Mouse (Mus musculus) hindbrain, postnatal 0 days (tissue): Measurements from ENCODE around the gene Prex1. TPM values are rescaled to one million over a fixed set of nuclear protein-coding genes. Genes with fewer than 3 reads are reported as not detected.

Source experiments
- ATAC-seq: fragments of 200-750 bp; cut with Nextera tagmentation; 2 replicates; pipeline ENCODE4 v1.8.0; 2017; ENCODE audit warnings: mild to moderate bottlenecking, moderate TSS enrichment, moderate library complexity
- DNase-seq: peaks from one replicate; pipeline ENCODE4 v3.0.0-alpha.2; 2015; ENCODE audit warnings: low spot score
- H3K27ac ChIP-seq: fragments of 300-500 bp; sonication (generic); 2 replicates; pipeline ENCODE4 v1.5.1; 2014; ENCODE audit warnings: mild to moderate bottlenecking
- H3K27me3 ChIP-seq: fragments of 300-500 bp; sonication (generic); 2 replicates; pipeline ENCODE4 v1.6.1; 2014; ENCODE audit warnings: low read length, mixed read lengths; ENCODE audit not compliant: insufficient read depth
- H3K36me3 ChIP-seq: fragments of 300-500 bp; sonication (generic); 2 replicates; pipeline ENCODE4 v1.6.1; 2014; ENCODE audit warnings: low read length, mixed read lengths; ENCODE audit not compliant: insufficient read depth
- H3K4me1 ChIP-seq: fragments of 300-500 bp; sonication (generic); 2 replicates; pipeline ENCODE4 v1.6.1; 2014; ENCODE audit warnings: antibody characterized with exemption, low read length, mixed read lengths; ENCODE audit not compliant: insufficient read depth
- H3K4me2 ChIP-seq: fragments of 300-500 bp; sonication (generic); 2 replicates; pipeline ENCODE4 v1.6.1; 2014; ENCODE audit warnings: low read depth, mild to moderate bottlenecking, low read length, moderate library complexity, mixed read lengths
- H3K4me3 ChIP-seq: fragments of 300-500 bp; sonication (generic); 2 replicates; pipeline ENCODE4 v1.5.1; 2014; ENCODE audit warnings: low read length
- H3K9ac ChIP-seq: fragments of 300-500 bp; sonication (generic); replicated peaks from 2 replicates; pipeline ENCODE4 v1.6.1; 2014; ENCODE audit warnings: mild to moderate bottlenecking, low read length, moderate library complexity, mixed read lengths
- H3K9me3 ChIP-seq: fragments of 300-500 bp; sonication (generic); 2 replicates; pipeline ENCODE4 v1.6.1; 2016; ENCODE audit warnings: low read length, mixed read lengths
- CTCF ChIP-seq: IDR thresholded peaks from 2 replicates; pipeline ENCODE4 v1.5.1; 2016; ENCODE audit warnings: antibody characterized with exemption, control low read depth, low read depth
- WGBS: fragments of 180-500 bp; shearing (Covaris S2); extraction: QIAGEN DNeasy Blood & Tissue Kit; methylation state at CpG from one replicate; pipeline ENCODE4 v1.1.7; 2014; 5-methylcytosine and 5-hydroxymethylcytosine counted together
- polyA plus RNA-seq: library from polyadenylated mRNA; unstranded; fragments of >200 nt; fragmentation: Nextera tagmentation; extraction: Ambion mirVana; gene quantifications from 2 replicates; pipeline ENCODE4 v1.2.1, GENCODE M21; 2015
- total RNA-seq: library from RNA; depleted of rRNA; stranded (reverse); fragments of >200 nt; gene quantifications from 2 replicates; pipeline ENCODE4 v1.2.3, GENCODE M21; 2014

Prex1 gene
- total and polyA plus RNA-seq, 2 experiments from 2014 or later, result 24.2 to 63.2 TPM

DNA sequence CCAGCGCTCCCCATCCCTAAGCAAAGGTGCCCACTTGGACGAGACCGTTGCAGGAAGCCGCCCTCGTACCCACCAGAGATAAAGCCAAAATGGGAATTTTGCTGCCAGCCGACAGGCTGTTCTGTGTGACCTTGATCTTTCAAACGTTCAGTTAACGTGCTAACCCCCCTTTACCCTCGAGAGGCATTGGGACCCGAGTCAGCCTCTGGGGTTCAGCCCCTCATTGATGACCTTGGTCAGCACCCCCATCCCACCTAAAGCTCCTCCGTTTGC is 731 bp upstream of the Prex1 start:
- no peak for DNase-seq
- no peak for TF ChIP-seq CTCF
- WGBS, result 10% methylated on average over 11 of the region's 11 CpGs

DNA sequence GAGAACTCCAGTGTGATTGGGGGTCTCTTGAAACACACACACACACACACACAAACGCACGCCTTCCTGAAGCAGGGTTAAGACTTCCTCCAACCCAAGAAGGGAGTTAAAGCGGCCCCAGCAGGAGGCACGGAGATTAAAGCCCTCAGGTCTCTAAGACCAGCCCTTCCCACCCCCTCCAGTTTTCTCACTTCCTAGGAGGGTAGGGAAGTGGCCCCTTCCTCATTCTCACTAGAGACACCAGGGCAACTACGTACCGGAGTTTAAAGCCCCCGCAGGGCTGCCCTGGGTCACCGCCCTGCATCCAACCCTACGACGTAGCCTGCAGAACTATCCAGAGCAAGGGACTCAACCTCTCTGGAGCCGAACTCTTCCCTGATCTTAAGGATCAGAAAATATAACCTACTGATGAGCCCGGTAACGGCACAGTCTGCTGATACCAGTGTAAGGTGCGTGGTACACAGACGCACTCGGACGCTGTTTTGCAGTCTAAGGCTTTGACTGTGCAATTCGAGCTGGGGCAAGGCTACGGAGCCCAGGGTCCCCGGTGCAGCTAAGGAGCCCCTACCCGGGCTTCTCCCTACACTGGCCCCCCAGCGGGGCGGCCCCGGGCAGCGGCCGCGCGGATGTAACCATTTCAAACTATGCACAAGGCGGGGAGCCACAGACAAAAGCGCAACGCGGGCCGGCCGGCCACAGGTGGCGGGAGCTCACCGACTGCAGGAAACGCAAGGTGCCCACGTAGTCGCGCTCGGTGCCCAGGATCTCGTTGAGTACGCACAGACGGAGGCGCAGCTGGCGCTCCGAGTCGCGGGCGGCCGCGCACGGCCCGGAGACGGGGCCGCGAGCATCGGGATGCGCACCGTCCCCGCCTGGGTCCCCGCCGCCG is 587 bp downstream of the Prex1 start:
- Histone ChIP-seq H3K4me1 (peaks cover 5% of the 10 kb centered on the region; the same call in 1 of the 2 replicates), H3K9ac (peak overlapping the region; percentile 73), H3K4me3 (peak overlapping the region; percentile 83), H3K4me2 (peak overlapping the region; percentile 63), H3K9me3 (no peaks in the 10 kb centered on the region), H3K27me3 (no peaks in the 10 kb centered on the region), H3K27ac (peak overlapping the region; percentile 77), H3K36me3 (no peaks in the 10 kb centered on the region)
- TF ChIP-seq CTCF, result no peak; the same call in 1 of the 2 replicates
- WGBS, result under 1% methylated on average over 62 of the region's 64 CpGs
- ATAC-seq (peak; percentile 27), DNase-seq (peak; percentile 77)

More for the DNA sequence above, 731 bp upstream of the Prex1 start:
- Histone ChIP-seq H3K27ac (peak overlapping the region; percentile 77; the same call in 1 of the 2 replicates), H3K27me3 (no peaks in the 10 kb centered on the region), H3K4me2 (peak overlapping the region; percentile 63), H3K4me3 (peak overlapping the region; percentile 83), H3K9ac (peak overlapping the region; percentile 73), H3K36me3 (no peaks in the 10 kb centered on the region), H3K9me3 (no peaks in the 10 kb centered on the region), H3K4me1 (peaks cover 5% of the 10 kb centered on the region; the same call in 1 of the 2 replicates)
- no peak for ATAC-seq

DNA sequence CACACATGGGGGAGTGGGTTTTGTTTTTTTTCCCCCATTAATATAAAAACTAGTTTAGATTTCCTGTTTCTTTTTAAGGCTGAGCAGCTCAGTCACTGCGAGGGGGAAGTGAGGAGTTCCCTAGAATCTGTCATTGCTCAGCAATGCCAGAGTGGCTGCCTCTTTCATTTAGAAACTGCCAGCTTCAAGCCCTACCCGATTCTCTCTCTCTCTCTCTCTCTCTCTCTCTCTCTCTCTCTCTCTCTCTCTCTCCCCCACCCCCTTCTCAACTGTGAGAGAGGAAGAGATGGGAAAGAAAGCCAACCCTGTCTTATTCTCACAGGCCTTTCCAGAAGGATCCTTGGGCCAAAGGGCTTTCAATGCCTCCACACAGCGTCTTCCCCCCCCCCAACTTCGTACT is 1.3 kb downstream of the Prex1 start:
- no peak for TF ChIP-seq CTCF
- Histone ChIP-seq H3K9me3 (no peaks in the 10 kb centered on the region), H3K36me3 (no peaks in the 10 kb centered on the region), H3K27ac (peak overlapping the region; percentile 77; the same call in 1 of the 2 replicates), H3K27me3 (no peaks in the 10 kb centered on the region), H3K4me3 (peak overlapping the region; percentile 83), H3K4me1 (peaks cover 5% of the 10 kb centered on the region; the same call in 1 of the 2 replicates), H3K4me2 (peak overlapping the region; percentile 63), H3K9ac (peak overlapping the region; percentile 73)
- peak; percentile 36 for DNase-seq
- WGBS, result 1% methylated on average over 4 of the region's 4 CpGs
- no peak for ATAC-seq

DNA sequence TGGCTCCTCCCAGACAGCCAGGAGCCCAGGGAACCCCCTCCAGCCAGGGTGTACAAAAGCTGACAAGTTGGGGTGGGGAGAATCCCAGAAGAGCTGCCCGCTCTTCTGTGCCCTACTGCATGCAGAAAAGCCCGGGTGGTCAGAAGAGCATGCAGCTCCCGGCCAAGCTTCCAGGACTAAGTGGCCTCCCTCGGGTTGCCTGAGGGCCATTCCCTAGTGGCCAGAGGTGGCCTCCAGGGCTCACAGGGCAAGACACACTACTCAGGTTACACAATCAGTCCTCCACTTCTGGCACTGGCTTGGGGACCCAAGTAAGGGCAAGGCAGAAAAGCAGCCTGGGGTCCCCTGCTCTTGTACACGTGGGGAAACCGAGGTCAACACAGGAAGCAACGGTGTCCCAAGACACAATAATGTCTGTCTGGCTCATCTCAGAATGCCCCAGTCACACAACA is 1.9 kb downstream of the Prex1 start:
- TF ChIP-seq CTCF, result peak; percentile 20; the same call in 1 of the 2 replicates
- Histone ChIP-seq H3K4me2 (peak overlapping the region; percentile 63), H3K9ac (no peak overlapping the region), H3K27me3 (no peaks in the 10 kb centered on the region), H3K4me1 (peaks cover 5% of the 10 kb centered on the region; the same call in 1 of the 2 replicates), H3K9me3 (no peaks in the 10 kb centered on the region), H3K27ac (peak overlapping the region; percentile 77; the same call in 1 of the 2 replicates), H3K4me3 (peak overlapping the region; percentile 83), H3K36me3 (no peaks in the 10 kb centered on the region)
- ATAC-seq, result no peak
- DNase-seq, result peak; percentile 50
- 18% methylated on average over 7 of the region's 7 CpGs for WGBS

DNA sequence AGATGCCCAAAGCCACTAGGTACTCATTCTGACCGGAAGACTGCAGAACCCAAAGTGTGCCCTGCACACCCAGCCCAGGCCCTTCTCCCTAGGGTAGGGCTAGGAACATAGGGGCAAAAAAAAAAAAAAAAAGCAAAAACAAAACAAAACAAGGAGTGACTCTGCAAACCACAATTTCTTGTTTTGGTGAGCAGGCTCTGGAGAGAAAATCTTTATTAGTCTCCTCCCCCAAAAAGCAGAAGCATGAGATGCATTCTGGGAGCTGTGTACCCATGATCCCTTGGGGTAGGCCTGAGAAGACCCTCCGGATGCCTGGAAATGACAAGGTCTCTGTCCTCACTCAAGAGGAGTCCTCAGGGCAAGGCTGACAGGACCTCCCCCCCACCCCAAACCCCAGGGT is 3.7 kb downstream of the Prex1 start:
- no peak for TF ChIP-seq CTCF
- Histone ChIP-seq H3K36me3 (no peaks in the 10 kb centered on the region), H3K4me1 (peaks cover 5% of the 10 kb centered on the region; the same call in 1 of the 2 replicates), H3K4me3 (no peak overlapping the region), H3K27me3 (no peaks in the 10 kb centered on the region), H3K9me3 (no peaks in the 10 kb centered on the region), H3K4me2 (no peak overlapping the region), H3K9ac (no peak overlapping the region), H3K27ac (no peak overlapping the region)
- DNase-seq (no peak), ATAC-seq (no peak)
- 83% methylated on average over 2 of the region's 2 CpGs for WGBS

GRCm38 (mm10) chr2:166708304-166708703 is 5.3 kb downstream of the Prex1 start:
- Histone ChIP-seq H3K4me3 (no peak overlapping the region), H3K9ac (no peak overlapping the region), H3K4me2 (no peak overlapping the region), H3K4me1 (peaks cover 5% of the 10 kb centered on the region; the same call in 1 of the 2 replicates), H3K27me3 (no peaks in the 10 kb centered on the region), H3K9me3 (no peaks in the 10 kb centered on the region), H3K36me3 (no peaks in the 10 kb centered on the region), H3K27ac (no peak overlapping the region)
- 75% methylated on average over 8 of the region's 8 CpGs for WGBS
- DNase-seq, result no peak
- no peak for TF ChIP-seq CTCF
- no peak; the same call in 1 of the 2 replicates for ATAC-seq

DNA sequence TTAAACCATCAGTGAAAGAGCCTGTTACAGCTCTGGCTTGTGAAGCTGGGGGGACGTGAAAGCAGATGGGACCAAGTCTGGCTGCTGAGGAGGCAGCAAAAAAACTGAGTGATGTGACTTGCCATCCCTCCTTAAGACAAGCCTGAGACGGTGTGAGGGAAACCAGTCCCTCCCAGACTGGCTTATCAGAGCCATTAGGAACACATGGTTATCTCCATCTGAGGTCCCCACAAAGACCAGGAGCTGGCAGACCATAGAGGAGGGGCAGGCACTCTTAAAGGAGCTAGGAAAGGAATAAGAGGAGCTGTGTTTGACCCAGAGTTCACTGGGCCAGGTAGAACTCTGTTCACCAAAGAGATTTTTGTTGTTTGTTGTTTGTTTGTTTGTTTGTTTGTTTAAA is 7.1 kb downstream of the Prex1 start:
- Histone ChIP-seq H3K9ac (no peak overlapping the region), H3K4me2 (no peak overlapping the region), H3K27ac (no peak overlapping the region), H3K27me3 (no peaks in the 10 kb centered on the region), H3K9me3 (no peaks in the 10 kb centered on the region), H3K4me3 (no peak overlapping the region), H3K4me1 (no peaks in the 10 kb centered on the region), H3K36me3 (no peaks in the 10 kb centered on the region)
- TF ChIP-seq CTCF, result no peak
- DNase-seq, result no peak
- 71% methylated on average over 2 of the region's 2 CpGs for WGBS
- ATAC-seq, result no peak
